Mouse (Mus musculus) CH12.LX (cell line): ENCODE measurements around the gene Gm5737.
A peak's percentile ranks its signal among the peaks of the same experiment; 100 is the strongest.

Experiments
- CTCF ChIP-seq, 2 experiments: IDR thresholded peaks in 1 of 2; conservative IDR thresholded peaks in 1 of 2; 2 replicates each; pipeline ENCODE4 v1.5.1; 2011 to 2012; ENCODE audit warnings: low read depth in 2 of 2, low read length in 2 of 2, improper control_type of control experiment in 1 of 2, inconsistent platforms in 1 of 2, mild to moderate bottlenecking in 1 of 2, moderate library complexity in 1 of 2
- IRF4 ChIP-seq: IDR thresholded peaks from 2 replicates; pipeline ENCODE4 v1.6.1; 2014; ENCODE audit warnings: low read depth, mild to moderate bottlenecking, inconsistent platforms, low read length, improper control_type of control experiment
- JUND ChIP-seq: conservative IDR thresholded peaks from 2 replicates; pipeline ENCODE4 v1.6.1; 2011; ENCODE audit warnings: low read depth, low read length, improper control_type of control experiment
- NRF1 ChIP-seq: IDR thresholded peaks from 2 replicates; pipeline ENCODE4 v1.6.1; 2014; ENCODE audit warnings: low read depth, mild to moderate bottlenecking, inconsistent platforms, low read length, improper control_type of control experiment, moderate library complexity
- ZC3H11A ChIP-seq: IDR thresholded peaks from 2 replicates; pipeline ENCODE4 v1.6.1; 2012; ENCODE audit warnings: low read depth, mild to moderate bottlenecking, inconsistent platforms, low read length, improper control_type of control experiment

- TF ChIP-seq IRF4 (peak; percentile 54; the same call in 1 of the 2 replicates), CTCF (conservative IDR thresholded peaks at IDR 0.05 in 1 of 2, IDR thresholded peaks at IDR 0.05 in 1 of 2; ENCODE audit: low read depth in 2 of 2, low read length in 2 of 2) (no peak), NRF1 (no peak), JUND (no peak), ZC3H11A (no peak)
These were observed 38.0 kb downstream of the Gm5737 start for GRCm38 (mm10) chr7:120850165-120850564.
